Mouse (Mus musculus): ENCODE measurements around the gene Pkhd1. TPM values are rescaled to one million over a fixed set of nuclear protein-coding genes. Genes with fewer than 3 reads are reported as not detected.
"Not testable (repeated sequence)": the region's sequence is repeated elsewhere in the genome, so short reads cannot be mapped to it uniquely, and the experiment has no call there.

The Pkhd1 gene
- polyA plus RNA-seq, 1 experiment = not detected

GRCm38 (mm10) chr1:20470317-20470716, 147.5 kb downstream of the Pkhd1 start:
- Histone ChIP-seq H3K4me3 (replicated peaks) (no peak overlapping the region), H3K9me3 (ENCODE audit: control insufficient read depth, low read length) (peaks cover 2% of the 10 kb centered on the region; the same call in 1 of the 2 replicates), H3K4me1 (ENCODE audit: control insufficient read depth) (no peaks in the 10 kb centered on the region), H3K27me3 (ENCODE audit: control insufficient read depth) (no peaks in the 10 kb centered on the region), H3K36me3 (ENCODE audit: control insufficient read depth) (no peaks in the 10 kb centered on the region)
- no peak for TF ChIP-seq GATA1 (IDR thresholded peaks at IDR 0.05; ENCODE audit: low read length)
- TF ChIP-seq TAL1 (IDR thresholded peaks at IDR 0.05; ENCODE audit: low read length) = no peak

DNA sequence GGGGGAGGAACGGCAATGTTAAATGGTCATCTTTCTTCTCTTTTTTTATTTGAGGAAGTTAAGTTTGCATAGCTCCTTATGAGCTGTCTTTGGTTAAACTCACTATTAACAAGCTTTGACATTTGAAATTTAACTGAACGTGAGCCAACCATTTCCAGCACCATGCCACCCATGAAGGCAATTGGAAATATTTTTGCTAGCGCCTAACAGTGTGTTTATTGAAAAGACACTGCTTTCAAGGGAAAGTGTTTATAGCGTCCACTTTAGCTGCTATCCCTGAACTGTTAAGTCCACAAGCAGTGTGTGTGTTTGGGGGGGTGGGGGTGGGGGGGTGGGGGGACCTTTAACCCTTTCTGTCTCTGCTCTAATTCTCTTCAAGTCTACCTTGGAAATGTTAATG, 151.4 kb downstream of the Pkhd1 start:
- no peak for TF ChIP-seq TAL1 (IDR thresholded peaks at IDR 0.05; ENCODE audit: low read length)
- no peak for TF ChIP-seq GATA1 (IDR thresholded peaks at IDR 0.05; ENCODE audit: low read length)
- no peak overlapping the region for H3K4me3 ChIP-seq (replicated peaks)
- H3K4me1 ChIP-seq (ENCODE audit: control insufficient read depth) = no peaks in the 10 kb centered on the region
- H3K9me3 ChIP-seq (ENCODE audit: control insufficient read depth, low read length) = peaks cover 2% of the 10 kb centered on the region; the same call in 1 of the 2 replicates
- no peaks in the 10 kb centered on the region for H3K27me3 ChIP-seq (ENCODE audit: control insufficient read depth)
- H3K36me3 ChIP-seq (ENCODE audit: control insufficient read depth) = no peaks in the 10 kb centered on the region

DNA sequence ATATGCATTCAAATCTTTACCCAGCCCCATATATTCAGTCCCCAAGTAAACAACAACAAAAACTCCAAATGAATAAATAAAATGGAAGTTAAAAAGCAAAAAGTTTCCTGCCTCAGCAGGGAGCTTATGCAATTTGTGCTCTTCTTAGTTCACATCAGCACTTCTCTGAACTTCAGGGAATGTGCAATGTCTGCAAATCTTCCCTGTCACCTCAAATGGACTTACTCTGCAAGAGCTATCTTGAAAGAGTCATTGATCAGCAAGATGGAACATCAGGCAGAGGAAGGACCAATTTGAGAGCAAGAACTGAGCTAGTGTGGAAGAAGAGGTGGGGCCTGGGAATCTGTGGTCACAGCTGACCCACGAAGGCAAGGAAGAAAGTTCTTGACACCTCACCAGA, 163.2 kb downstream of the Pkhd1 start:
- no peak overlapping the region for H3K4me3 ChIP-seq (replicated peaks)
- no peaks in the 10 kb centered on the region for H3K36me3 ChIP-seq (ENCODE audit: control insufficient read depth)
- TF ChIP-seq TAL1 (IDR thresholded peaks at IDR 0.05; ENCODE audit: low read length) (no peak), GATA1 (IDR thresholded peaks at IDR 0.05; ENCODE audit: low read length) (no peak)
- H3K4me1 ChIP-seq (ENCODE audit: control insufficient read depth) = no peaks in the 10 kb centered on the region
- H3K27me3 ChIP-seq (ENCODE audit: control insufficient read depth) = no peaks in the 10 kb centered on the region
- H3K9me3 ChIP-seq (ENCODE audit: control insufficient read depth, low read length) = no peaks in the 10 kb centered on the region

GRCm38 (mm10) chr1:20450074-20450473, 167.8 kb downstream of the Pkhd1 start:
- Histone ChIP-seq H3K4me3 (replicated peaks) (no peak overlapping the region), H3K27me3 (ENCODE audit: control insufficient read depth) (no peaks in the 10 kb centered on the region), H3K36me3 (ENCODE audit: control insufficient read depth) (no peaks in the 10 kb centered on the region), H3K4me1 (ENCODE audit: control insufficient read depth) (no peaks in the 10 kb centered on the region), H3K9me3 (ENCODE audit: control insufficient read depth, low read length) (no peaks in the 10 kb centered on the region)
- no peak for TF ChIP-seq TAL1 (IDR thresholded peaks at IDR 0.05; ENCODE audit: low read length)

DNA sequence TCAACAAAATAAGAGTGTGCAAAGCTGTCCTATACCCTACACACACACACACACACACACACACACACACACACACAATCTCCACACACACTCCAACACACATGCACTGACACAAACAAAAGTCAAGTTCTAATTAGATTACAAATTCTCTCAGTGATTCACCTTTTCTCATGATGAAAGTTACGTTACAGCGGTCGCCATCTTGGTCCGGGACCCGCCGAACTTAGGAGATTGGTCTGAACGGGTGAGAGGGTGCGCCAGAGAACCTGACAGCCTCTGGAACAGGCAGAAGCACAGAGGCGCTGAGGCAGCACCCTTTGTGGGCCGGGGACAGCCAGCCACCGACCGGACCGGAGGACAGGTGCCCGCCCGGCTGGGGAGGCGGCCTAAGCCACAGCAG, 185.8 kb downstream of the Pkhd1 start:
- H3K9me3 ChIP-seq (ENCODE audit: control insufficient read depth, low read length); H3K4me3 ChIP-seq (replicated peaks); H3K4me1 ChIP-seq (ENCODE audit: control insufficient read depth); H3K36me3 ChIP-seq (ENCODE audit: control insufficient read depth); H3K27me3 ChIP-seq (ENCODE audit: control insufficient read depth): not testable (repeated sequence)

GRCm38 (mm10) chr1:20429056-20429394, 188.8 kb downstream of the Pkhd1 start:
- TF ChIP-seq GATA1 (IDR thresholded peaks at IDR 0.05; ENCODE audit: low read length) (no peak), TAL1 (IDR thresholded peaks at IDR 0.05; ENCODE audit: low read length) (no peak)

DNA sequence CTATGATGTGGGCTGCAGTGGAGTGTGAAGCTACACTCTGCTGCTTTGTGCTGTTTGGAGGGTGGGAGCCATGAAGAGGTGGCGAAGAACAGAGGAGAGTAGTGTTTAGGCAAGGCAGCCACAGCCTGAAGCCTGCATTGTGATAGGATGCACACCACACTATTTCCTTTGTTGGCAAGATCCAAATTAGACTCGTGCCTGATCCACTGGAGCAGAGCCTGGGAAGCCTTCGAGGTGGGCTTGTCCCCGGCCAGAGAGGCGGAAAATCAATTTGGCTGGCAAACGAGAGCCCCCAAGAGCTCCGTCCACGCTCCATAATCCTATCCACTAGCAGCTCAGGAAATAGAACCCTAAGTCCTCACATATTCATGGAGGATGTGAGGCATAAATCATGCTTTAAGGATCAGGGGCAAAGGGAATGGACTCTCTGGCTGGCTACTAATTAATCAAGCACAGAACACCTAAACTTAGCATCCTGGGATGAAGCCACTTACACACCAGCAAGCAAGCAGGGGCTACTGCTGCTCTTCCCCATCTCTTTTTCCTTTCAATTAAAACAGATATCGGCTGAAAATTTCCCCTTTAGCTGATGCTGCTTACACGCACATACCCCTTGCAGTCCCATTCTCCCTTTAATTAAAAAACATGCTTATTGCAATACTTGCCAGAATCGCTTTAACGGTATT, 189.4 kb downstream of the Pkhd1 start:
- peaks cover 3% of the 10 kb centered on the region; the same call in 1 of the 2 replicates for H3K9me3 ChIP-seq (ENCODE audit: control insufficient read depth, low read length)
- H3K4me1 ChIP-seq (ENCODE audit: control insufficient read depth) = no peaks in the 10 kb centered on the region
- H3K36me3 ChIP-seq (ENCODE audit: control insufficient read depth) = no peaks in the 10 kb centered on the region
- H3K27me3 ChIP-seq (ENCODE audit: control insufficient read depth) = no peaks in the 10 kb centered on the region
- no peak for TF ChIP-seq TAL1 (IDR thresholded peaks at IDR 0.05; ENCODE audit: low read length)
- TF ChIP-seq GATA1 (IDR thresholded peaks at IDR 0.05; ENCODE audit: low read length) = no peak
- no peak overlapping the region for H3K4me3 ChIP-seq (replicated peaks)

More at GRCm38 (mm10) chr1:20429056-20429394, 188.8 kb downstream of the Pkhd1 start:
- Histone ChIP-seq H3K36me3 (ENCODE audit: control insufficient read depth) (no peaks in the 10 kb centered on the region), H3K4me1 (ENCODE audit: control insufficient read depth) (no peaks in the 10 kb centered on the region), H3K4me3 (replicated peaks) (no peak overlapping the region), H3K27me3 (ENCODE audit: control insufficient read depth) (no peaks in the 10 kb centered on the region), H3K9me3 (ENCODE audit: control insufficient read depth, low read length) (peaks cover 3% of the 10 kb centered on the region; the same call in 1 of the 2 replicates)

- H3K9me3 ChIP-seq (ENCODE audit: control insufficient read depth, low read length) = peaks cover 5% of the 10 kb centered on the region; the same call in 1 of the 2 replicates
- H3K4me3 ChIP-seq (replicated peaks) = no peak overlapping the region
- H3K36me3 ChIP-seq (ENCODE audit: control insufficient read depth) = no peaks in the 10 kb centered on the region
- TF ChIP-seq TAL1 (IDR thresholded peaks at IDR 0.05; ENCODE audit: low read length) (no peak), GATA1 (IDR thresholded peaks at IDR 0.05; ENCODE audit: low read length) (no peak)
- no peaks in the 10 kb centered on the region for H3K4me1 ChIP-seq (ENCODE audit: control insufficient read depth)
- H3K27me3 ChIP-seq (ENCODE audit: control insufficient read depth) = no peaks in the 10 kb centered on the region
Observed at GRCm38 (mm10) chr1:20409411-20409967, 208.4 kb downstream of the Pkhd1 start.

GRCm38 (mm10) chr1:20398319-20398718, 219.5 kb downstream of the Pkhd1 start:
- no peaks in the 10 kb centered on the region for H3K27me3 ChIP-seq (ENCODE audit: control insufficient read depth)
- no peak overlapping the region for H3K4me3 ChIP-seq (replicated peaks)
- TF ChIP-seq GATA1 (IDR thresholded peaks at IDR 0.05; ENCODE audit: low read length) (no peak), TAL1 (IDR thresholded peaks at IDR 0.05; ENCODE audit: low read length) (no peak)
- no peaks in the 10 kb centered on the region for H3K4me1 ChIP-seq (ENCODE audit: control insufficient read depth)
- no peaks in the 10 kb centered on the region for H3K36me3 ChIP-seq (ENCODE audit: control insufficient read depth)
- H3K9me3 ChIP-seq (ENCODE audit: control insufficient read depth, low read length) = no peaks in the 10 kb centered on the region

GRCm38 (mm10) chr1:20364437-20364836, 253.4 kb downstream of the Pkhd1 start:
- Histone ChIP-seq H3K4me3 (replicated peaks) (no peak overlapping the region), H3K36me3 (ENCODE audit: control insufficient read depth) (no peaks in the 10 kb centered on the region), H3K9me3 (ENCODE audit: control insufficient read depth, low read length) (no peaks in the 10 kb centered on the region), H3K27me3 (ENCODE audit: control insufficient read depth) (no peaks in the 10 kb centered on the region), H3K4me1 (ENCODE audit: control insufficient read depth) (no peaks in the 10 kb centered on the region)
- TF ChIP-seq GATA1 (IDR thresholded peaks at IDR 0.05; ENCODE audit: low read length) (no peak), TAL1 (IDR thresholded peaks at IDR 0.05; ENCODE audit: low read length) (no peak)
